Mouse (Mus musculus) NIH3T3 (cell line): ENCODE results near the gene Csn1s2b.
"Not testable (repeated sequence)": the region's sequence is repeated elsewhere in the genome, so short reads cannot be mapped to it uniquely, and the experiment has no call there.

ENCODE experiments used
- DNase-seq: peaks from one replicate; pipeline ENCODE4 v3.0.0-alpha.2; 2012; ENCODE audit warnings: low read depth

The Csn1s2b gene

GRCm38 (mm10) chr5:87807782-87808181, at the start of gene Csn1s2b:
Gene Csn1s2b (plus strand): TSS chr5:87808082.
- DNase-seq = no peak

- no peak for DNase-seq
These were observed 43.3 kb upstream of the Csn1s2b start for GRCm38 (mm10) chr5:87764546-87764945.

- not testable (repeated sequence) for DNase-seq
These were observed 35.7 kb upstream of the Csn1s2b start for GRCm38 (mm10) chr5:87772151-87772550.

- DNase-seq = no peak
These were observed 33.6 kb upstream of the Csn1s2b start, which contains the start of gene Csn1s2a for GRCm38 (mm10) chr5:87774267-87774666. Gene Csn1s2a (plus strand): TSS chr5:87774567.

- no peak for DNase-seq
These were observed 25.2 kb upstream of the Csn1s2b start for GRCm38 (mm10) chr5:87782731-87783130.

GRCm38 (mm10) chr5:87809253-87809652, 1.4 kb downstream of the Csn1s2b start:
- no peak for DNase-seq

GRCm38 (mm10) chr5:87825386-87825785, 17.5 kb downstream of the Csn1s2b start, which contains the start of gene Prr27:
Gene Prr27 (plus strand): TSS chr5:87825686.
- DNase-seq = no peak

- no peak for DNase-seq
These were observed 47.3 kb downstream of the Csn1s2b start for GRCm38 (mm10) chr5:87855136-87855716.

GRCm38 (mm10) chr5:87870084-87870483, 62.2 kb downstream of the Csn1s2b start:
- no peak for DNase-seq

GRCm38 (mm10) chr5:87871423-87871822, 63.5 kb downstream of the Csn1s2b start:
- DNase-seq = peak; percentile 3
